Mouse (Mus musculus): ENCODE data around the gene Ces2b.
"Not testable (repeated sequence)": the region's sequence is repeated elsewhere in the genome, so short reads cannot be mapped to it uniquely, and the experiment has no call there.

The Ces2b gene

DNA sequence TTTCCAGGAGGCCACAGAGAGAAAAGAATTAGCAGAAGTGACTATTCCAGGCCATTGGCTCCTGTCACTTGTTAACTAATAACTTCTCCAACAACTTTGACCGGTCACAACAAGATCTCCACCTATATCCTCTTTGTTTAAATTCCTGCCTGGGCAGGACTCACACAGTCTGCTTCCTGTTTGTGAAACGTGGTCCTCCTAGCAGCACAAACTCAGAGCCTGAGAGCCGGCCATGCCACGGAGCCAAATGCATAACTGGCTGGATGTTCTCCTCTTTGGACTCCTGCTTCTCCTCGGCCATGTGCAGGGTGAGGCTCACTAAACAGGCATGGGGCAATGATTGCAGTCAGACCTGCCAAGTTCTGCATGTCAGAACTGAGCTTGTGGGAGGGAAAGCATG lies at the start of gene Ces2b:
TSS of gene Ces2b (plus strand) at position 133 of the 400 bp plus-strand sequence.
- DNase-seq (ENCODE audit: low read depth, low spot score) = no peak

DNA sequence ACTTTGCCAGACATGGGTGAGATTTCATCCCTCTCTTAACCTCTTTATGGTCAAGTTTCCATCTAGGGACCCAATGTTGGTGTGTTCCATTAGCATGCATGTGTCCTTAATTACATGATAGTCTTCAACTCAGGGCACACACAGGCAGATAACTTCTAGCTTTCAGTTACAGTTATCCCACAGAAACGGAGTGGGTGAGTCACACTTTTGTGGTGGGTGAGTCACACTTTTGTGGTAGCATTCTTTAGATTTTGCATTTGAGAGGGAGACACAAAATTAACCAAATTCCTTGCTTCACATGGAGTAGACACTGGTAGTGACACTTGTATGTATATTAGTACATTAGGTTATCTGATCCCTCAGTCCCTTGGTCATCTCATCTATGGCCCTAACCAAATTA lies 44.3 kb upstream of the Ces2b start:
- no peak for DNase-seq (ENCODE audit: low read depth, low spot score)

DNA sequence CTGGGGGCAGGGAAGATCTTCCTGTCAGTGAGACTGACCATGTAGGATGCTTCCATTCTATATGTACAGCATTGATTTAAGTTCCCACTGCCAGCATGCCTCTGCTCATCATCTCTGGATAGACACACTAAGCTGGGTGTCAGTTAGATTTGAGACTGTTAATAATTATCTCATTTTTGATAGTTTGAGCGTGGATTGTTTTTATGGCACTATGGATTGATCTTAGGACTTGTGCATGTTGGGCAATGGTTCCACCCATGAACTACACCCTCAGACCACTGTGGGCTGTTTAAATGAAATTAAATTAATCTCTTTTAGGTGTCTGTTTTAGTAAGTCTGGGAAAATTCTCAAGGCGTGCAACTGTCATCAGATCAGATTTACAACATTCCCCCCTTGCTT lies 42.4 kb upstream of the Ces2b start:
- no peak for DNase-seq (ENCODE audit: low read depth, low spot score)

DNA sequence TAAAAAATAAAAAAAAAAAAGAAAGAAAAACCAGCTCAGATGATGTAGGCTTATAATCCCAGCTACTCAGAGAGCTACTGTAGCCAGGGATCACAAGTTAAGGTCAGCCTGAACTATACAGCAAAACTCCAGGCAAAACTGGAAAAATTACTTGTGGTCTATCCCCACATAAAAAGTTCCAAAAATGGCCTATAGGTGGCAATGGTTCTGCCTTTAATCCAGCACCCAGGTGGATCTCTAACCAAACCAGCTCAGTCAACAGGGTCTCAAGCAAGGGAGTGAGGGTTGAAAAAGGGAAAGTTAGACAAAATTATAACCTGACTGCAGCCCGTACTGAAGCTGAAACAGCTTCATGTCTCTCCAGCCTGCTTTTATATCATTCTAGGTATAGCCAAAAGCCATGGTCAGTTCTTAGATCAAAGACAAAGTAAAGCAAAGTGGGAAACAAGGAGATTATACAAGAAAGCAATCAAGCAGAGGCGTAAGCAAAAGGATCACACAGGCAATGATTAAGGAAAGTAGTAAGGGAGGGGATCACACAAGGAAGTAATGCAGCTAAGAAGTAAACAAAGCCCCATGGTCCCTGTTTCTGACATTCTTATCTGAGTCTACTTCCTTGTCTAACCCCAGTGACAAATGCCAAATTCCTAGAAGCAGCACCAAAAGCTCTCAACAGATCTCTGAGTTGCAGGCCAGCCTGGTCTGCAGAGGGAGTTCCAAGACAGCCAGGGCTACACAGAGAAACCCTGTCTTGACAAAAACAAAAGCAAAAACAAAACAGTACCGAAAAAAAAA lies 41.3 kb upstream of the Ces2b start:
- peak; percentile 32 for DNase-seq (ENCODE audit: low read depth, low spot score)

DNA sequence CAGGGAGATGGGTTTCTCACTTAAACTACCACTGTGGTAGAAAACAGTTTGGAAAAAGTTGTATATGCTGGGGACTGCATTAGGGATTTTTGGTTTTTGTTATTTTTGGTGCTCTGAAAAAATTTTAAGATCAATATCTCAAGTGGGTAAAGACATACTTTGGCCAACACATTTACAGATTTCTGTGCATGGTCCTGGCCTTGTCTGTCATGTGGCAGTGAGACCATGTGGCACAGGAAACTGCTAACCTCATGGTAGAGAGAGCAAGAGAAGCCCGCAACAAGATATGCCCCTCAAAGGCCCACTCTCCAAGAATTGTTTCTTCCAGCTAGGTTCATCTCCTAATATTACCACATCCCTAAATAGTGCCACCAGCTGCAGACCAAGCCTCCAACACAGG lies 32.0 kb upstream of the Ces2b start:
- no peak for DNase-seq (ENCODE audit: low read depth, low spot score)

DNA sequence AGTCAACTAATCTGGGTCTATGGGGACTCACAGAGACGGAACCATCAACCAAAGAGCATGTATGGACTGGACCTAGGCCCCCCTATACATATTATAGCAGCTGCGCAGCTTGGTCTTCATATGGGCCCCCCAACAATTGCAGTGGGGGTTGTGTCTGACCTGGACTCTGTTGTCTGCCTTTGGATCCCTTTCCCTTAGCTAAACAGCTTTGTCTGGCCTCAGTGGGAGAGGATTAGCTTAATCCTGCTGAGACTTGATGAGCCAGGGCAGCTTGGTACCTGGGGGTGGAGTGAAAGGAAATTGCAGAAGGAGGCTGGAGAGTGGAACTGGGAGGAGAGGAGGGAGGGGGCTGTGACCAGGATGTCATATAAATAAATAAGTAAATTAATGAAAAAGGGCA lies 25.2 kb upstream of the Ces2b start:
- DNase-seq (ENCODE audit: low read depth, low spot score) = no peak

DNA sequence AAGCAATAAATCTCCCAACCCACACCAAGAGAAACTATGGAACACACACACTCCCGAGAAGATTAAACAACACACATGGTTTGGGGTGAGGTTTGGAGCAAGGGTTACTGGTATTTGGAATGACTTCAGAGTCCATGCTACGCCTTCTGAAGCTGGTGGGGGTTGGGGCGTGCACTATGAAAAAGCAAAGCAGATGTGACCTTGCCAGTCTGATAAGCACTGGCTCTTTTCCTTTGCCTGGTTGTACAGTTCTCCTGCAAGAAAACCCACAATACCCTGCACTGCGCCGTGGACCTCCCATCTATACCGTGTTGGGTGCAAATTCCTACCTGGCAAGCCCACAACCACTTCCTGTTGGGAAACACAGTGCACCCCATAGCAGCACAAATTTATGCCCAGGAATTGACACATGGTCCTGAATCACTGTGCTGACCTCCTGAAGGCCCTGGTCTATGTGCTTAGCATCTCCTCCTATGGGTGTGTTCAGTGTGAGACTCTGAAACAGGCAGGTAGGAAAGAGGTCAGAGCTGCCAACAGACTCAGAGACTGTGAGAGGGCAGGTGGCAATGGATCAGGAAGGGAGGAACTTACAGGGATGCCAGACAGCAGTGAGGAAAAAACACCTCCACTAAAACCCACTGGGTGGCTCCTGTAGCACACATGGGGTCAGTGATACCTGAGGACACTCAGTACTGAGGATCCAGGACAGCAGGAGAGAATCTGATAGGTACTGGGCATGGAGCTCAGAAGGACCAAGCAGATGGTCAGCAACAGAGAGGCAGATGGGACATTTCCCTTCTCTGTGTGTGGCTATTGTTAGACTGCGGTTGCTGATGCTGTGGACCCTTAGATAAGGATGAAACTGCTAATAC lies 22.6 kb upstream of the Ces2b start:
- no peak for DNase-seq (ENCODE audit: low read depth, low spot score)

DNA sequence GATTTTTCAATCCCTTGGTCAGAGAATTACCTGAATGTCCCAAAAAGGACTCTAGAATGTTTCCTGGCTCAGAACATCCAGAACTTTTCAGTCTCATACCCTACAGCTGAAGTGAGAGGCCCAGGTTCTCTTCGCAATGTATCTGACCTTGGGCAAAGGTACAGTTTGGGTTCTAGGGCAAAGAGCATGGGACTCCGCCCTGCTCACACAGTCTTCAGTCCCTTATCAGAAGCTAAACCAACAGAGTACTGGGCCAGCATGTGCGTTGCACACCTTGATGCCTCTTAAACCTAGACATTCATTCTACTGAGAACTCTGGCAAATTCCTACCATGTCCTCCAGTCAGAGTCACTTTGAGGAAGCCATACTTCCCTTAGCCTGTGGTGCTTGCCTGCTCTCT lies 21.9 kb upstream of the Ces2b start:
- no peak for DNase-seq (ENCODE audit: low read depth, low spot score)

DNA sequence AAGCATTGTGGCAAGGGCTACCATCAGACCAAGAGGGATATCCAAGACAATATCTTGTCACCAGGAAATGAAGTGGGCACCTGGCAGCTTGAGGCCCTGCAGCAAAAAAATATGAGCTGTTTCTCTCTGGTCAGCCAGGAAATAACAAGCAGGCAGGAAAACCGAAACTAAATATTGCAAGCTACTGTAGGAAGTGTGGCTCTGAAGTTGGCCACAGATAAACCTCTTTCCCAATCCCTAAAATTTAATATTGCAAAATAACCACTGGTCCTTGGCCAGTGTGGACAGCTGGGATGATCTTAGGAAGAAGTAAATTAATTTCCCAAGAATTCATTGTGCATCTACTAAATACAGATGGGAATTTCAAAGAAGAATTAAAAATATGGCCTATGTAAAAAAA lies 4.5 kb upstream of the Ces2b start:
- no peak for DNase-seq (ENCODE audit: low read depth, low spot score)

DNA sequence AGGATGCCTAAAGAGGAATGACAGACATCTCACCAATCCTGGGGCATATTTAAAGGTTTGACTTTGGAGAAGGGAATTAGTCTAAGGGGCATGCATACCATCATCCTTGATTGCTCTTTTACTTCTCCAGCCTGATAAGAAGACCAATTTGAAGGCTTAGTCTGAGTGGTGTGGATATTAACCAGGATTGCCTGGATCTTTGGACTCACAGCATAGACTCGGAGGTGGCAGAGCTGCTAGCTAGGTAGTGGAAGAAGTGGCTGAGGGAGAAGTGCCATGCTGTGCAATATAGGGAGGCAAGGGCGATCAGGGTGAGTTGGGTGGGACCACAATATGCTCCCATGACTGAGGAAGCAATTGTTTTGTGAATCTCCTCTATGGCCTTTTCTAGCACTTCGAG lies 3.2 kb upstream of the Ces2b start:
- DNase-seq (ENCODE audit: low read depth, low spot score) = no peak

DNA sequence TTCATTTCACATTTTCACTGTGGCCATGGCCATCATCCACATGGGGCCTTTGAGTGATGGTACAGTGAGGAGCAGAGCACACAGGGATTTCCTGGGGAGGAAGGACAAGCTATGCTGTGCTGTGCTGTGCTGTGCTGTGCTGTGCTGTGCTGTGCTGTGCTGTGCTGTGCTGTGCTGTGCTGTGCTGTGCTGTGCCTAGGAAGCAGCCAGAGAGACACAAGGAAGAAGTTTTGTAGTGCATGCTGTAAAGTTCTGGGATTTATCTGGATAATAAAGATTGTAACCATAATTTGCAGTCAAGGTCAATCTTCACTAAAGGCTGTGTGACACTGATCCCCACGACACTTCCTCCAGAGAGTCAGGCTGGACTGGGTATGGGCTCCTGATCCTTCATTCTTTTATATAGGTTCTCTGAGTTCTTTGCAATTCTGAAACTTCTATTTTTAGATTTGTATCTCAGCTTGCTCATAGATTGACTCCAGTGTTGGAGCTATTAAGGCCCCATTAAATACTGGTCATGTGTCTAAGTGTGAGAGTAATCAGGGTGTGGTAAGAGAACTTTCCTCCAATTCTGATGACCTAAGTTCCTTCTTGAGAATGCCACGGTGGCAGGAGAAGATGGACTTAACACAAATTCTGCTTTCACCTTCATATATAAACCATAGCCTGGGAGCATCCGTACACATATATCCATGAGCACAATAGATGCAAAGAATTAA lies 10.1 kb downstream of the Ces2b start:
- no peak for DNase-seq (ENCODE audit: low read depth, low spot score)

DNA sequence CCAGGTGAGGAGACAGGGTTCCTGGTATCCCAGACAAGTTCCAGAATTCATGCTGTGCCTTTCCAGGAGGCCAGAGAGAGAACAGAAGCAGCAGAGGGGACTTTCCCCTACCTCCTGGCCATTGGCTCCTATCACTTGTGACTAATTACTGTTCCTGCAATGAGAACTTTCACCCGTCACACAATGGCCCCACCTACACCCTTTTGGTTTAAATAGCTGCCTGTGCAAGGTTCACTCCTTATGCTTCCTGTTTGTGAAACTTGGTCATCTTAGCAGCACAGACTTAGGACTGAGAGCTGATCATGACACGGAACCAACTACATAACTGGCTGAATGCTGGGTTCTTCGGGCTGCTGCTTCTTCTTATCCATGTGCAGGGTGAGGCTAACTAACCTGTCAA lies 15.5 kb downstream of the Ces2b start, which contains the start of gene Ces2c:
TSS of gene Ces2c (plus strand) at position 238 of the 400 bp plus-strand sequence.
- DNase-seq (ENCODE audit: low read depth, low spot score) = peak; percentile 2

DNA sequence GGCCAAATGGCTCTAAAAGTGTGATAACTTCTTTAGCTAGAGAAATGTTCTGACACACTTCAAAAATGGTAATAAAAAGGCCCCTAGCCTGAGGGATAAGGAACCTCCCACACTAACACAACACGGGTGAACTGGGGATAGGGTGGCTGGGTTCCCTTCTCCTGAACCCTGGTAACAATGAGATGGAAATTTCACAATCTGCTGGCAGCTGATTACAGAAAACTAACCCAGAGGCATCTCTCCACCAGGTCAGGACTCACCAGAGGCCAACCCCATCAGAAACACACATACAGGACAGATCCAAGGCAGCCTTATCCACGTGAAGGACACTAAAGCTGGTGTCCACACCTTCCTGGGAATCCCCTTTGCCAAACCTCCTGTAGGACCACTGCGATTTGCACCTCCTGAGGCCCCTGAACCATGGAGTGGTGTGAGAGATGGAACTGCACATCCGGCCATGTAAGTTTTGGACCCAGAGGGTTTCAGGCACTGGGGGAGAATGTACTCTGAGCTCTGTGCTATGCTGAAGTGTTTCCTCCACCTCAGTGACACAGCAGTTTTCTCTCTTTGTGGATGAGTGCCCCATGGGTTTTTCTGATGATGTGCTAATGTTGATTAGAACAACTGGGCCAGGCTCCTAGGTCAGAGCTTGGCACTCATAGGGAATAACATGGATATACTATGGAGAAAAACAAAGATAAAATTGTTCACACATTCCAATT lies 16.5 kb downstream of the Ces2b start:
- no peak for DNase-seq (ENCODE audit: low read depth, low spot score)

DNA sequence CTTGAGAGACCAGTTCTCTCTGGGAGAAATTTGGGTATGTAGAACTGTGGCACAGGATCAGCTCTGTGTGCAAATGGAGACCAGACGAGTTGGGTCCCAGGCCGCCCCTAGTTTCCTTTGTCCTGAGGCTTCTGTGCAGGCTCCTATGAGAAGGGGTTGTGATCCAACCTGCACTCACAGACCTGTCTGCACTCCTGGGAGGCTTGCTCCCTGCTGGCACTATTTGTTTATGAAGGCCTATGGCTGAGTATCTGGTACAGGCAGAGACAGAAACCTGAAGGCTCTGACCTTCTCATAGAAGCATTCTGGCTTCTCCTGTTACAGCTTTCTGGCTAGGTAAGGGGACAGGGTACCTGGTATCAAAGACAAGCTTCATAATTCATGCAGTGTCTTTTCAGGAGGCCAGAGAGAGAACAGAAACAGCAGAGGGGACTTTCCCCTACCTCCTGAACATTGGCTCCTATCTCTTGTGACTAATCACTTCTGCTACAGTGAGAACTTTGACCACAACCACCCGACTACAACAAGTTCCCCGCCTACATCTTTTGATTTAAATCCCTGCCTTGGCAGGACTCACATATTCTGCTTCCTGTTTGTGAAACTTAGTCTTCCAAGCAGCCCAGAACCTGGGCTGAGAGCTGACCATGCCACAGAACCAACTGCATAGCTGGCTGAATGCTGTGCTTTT lies 35.6 kb downstream of the Ces2b start:
- not testable (repeated sequence) for DNase-seq (ENCODE audit: low read depth, low spot score)

DNA sequence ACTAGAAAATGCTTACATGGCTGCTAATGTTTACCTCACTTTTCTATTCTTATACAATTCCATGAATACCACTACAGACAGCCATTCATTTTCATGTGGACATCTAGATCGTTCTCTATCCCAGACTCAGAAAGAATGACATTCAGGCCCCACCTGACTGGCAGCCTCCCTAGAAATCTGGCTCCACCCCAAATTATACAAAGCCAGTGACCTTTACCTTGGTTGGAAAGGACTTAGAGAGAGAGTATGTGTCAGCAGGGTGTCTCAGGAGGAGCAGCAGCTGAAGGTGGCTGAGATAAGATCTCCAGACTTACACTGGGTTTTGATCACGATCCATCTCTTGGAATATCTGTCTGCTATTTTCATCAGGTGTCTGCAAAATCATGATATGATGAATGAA lies 37.5 kb downstream of the Ces2b start:
- DNase-seq (ENCODE audit: low read depth, low spot score) = not testable (repeated sequence)

DNA sequence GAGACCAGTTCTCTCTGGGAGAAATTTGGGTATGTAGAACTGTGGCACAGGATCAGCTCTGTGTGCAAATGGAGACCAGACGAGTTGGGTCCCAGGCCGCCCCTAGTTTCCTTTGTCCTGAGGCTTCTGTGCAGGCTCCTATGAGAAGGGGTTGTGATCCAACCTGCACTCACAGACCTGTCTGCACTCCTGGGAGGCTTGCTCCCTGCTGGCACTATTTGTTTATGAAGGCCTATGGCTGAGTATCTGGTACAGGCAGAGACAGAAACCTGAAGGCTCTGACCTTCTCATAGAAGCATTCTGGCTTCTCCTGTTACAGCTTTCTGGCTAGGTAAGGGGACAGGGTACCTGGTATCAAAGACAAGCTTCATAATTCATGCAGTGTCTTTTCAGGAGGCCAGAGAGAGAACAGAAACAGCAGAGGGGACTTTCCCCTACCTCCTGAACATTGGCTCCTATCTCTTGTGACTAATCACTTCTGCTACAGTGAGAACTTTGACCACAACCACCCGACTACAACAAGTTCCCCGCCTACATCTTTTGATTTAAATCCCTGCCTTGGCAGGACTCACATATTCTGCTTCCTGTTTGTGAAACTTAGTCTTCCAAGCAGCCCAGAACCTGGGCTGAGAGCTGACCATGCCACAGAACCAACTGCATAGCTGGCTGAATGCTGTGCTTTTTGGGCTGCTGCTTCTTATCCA lies 55.0 kb downstream of the Ces2b start:
- DNase-seq (ENCODE audit: low read depth, low spot score) = not testable (repeated sequence)
